Mouse (Mus musculus) liver, embryonic 15.5 days (tissue): ENCODE data around the gene Plin4. TPM values are rescaled to one million over a fixed set of nuclear protein-coding genes. Genes with fewer than 3 reads are reported as not detected.

ENCODE experiments used
- ATAC-seq: fragments of 200-750 bp; cut with Nextera tagmentation; 2 replicates; pipeline ENCODE4 v1.8.0; 2017; ENCODE audit warnings: moderate number of reproducible peaks, mild to moderate bottlenecking, moderate library complexity; ENCODE audit not compliant: insufficient read depth
- H3K27ac ChIP-seq: fragments of 300-500 bp; sonication (generic); replicated peaks from 2 replicates; pipeline ENCODE4 v1.5.1; 2015; ENCODE audit warnings: mild to moderate bottlenecking, inconsistent platforms
- H3K27me3 ChIP-seq: fragments of 300-500 bp; sonication (generic); 2 replicates; pipeline ENCODE4 v1.6.1; 2015; ENCODE audit warnings: mild to moderate bottlenecking, inconsistent platforms
- H3K36me3 ChIP-seq: fragments of 300-500 bp; sonication (generic); replicated peaks from 2 replicates; pipeline ENCODE4 v1.6.1; 2015; ENCODE audit warnings: moderate library complexity, mild to moderate bottlenecking, inconsistent platforms
- H3K4me1 ChIP-seq: fragments of 300-500 bp; sonication (generic); replicated peaks from 2 replicates; pipeline ENCODE4 v1.6.1; 2015; ENCODE audit warnings: inconsistent platforms
- H3K4me2 ChIP-seq: fragments of 300-500 bp; sonication (generic); 2 replicates; pipeline ENCODE4 v1.6.1; 2015; ENCODE audit warnings: moderate library complexity, mild to moderate bottlenecking, inconsistent platforms
- H3K4me3 ChIP-seq: fragments of 300-500 bp; sonication (generic); replicated peaks from 2 replicates; pipeline ENCODE4 v1.5.1; 2015; ENCODE audit warnings: mild to moderate bottlenecking, inconsistent platforms
- H3K9ac ChIP-seq: fragments of 300-500 bp; sonication (generic); 2 replicates; pipeline ENCODE4 v1.6.1; 2015; ENCODE audit warnings: moderate library complexity, mild to moderate bottlenecking, inconsistent platforms
- H3K9me3 ChIP-seq: fragments of 300-500 bp; sonication (generic); replicated peaks from 2 replicates; pipeline ENCODE4 v1.6.1; 2016; ENCODE audit warnings: inconsistent platforms
- WGBS: fragments of 180-500 bp; shearing (Covaris S2); methylation state at CpG from one replicate; pipeline ENCODE4 v1.1.7; 2015; ENCODE audit warnings: mixed read lengths; ENCODE audit not compliant: insufficient replicate concordance; 5-methylcytosine and 5-hydroxymethylcytosine counted together
- polyA plus RNA-seq: library from polyadenylated mRNA; unstranded; fragments of >200 nt; fragmentation: Nextera tagmentation; extraction: Ambion mirVana; gene quantifications from 2 replicates; pipeline ENCODE4 v1.2.1, GENCODE M21; 2015

Gene Plin4
- polyA plus RNA-seq, 1 experiment from 2014 or later: 0.02 TPM

GRCm38 (mm10) chr17:56124377-56125275 is 15.0 kb upstream of the Plin4 start:
- no peak overlapping the region for H3K9ac ChIP-seq
- no peaks in the 10 kb centered on the region for H3K36me3 ChIP-seq
- peak overlapping the region; percentile 36 for H3K4me3 ChIP-seq
- ATAC-seq: no peak
- no peak overlapping the region for H3K27ac ChIP-seq
- peaks cover 20% of the 10 kb centered on the region; the same call in 1 of the 2 replicates for H3K4me1 ChIP-seq
- H3K27me3 ChIP-seq: peaks cover 51% of the 10 kb centered on the region
- H3K4me2 ChIP-seq: peak overlapping the region; percentile 61
- WGBS: 40% methylated on average over 59 of the region's 59 CpGs
- H3K9me3 ChIP-seq: peaks cover 5% of the 10 kb centered on the region; the same call in 1 of the 2 replicates

GRCm38 (mm10) chr17:56123681-56124340 is 14.2 kb upstream of the Plin4 start:
- Histone ChIP-seq H3K4me3 (peak overlapping the region; percentile 36), H3K4me1 (peaks cover 24% of the 10 kb centered on the region; the same call in 1 of the 2 replicates), H3K36me3 (no peaks in the 10 kb centered on the region), H3K27me3 (peaks cover 59% of the 10 kb centered on the region), H3K27ac (no peak overlapping the region), H3K4me2 (peak overlapping the region; percentile 61), H3K9me3 (peaks cover 5% of the 10 kb centered on the region; the same call in 1 of the 2 replicates), H3K9ac (no peak overlapping the region)
- ATAC-seq: no peak
- 58% methylated on average over 59 of the region's 59 CpGs for WGBS

GRCm38 (mm10) chr17:56123161-56123560 is 13.6 kb upstream of the Plin4 start:
- no peak for ATAC-seq
- 75% methylated on average over 12 of the region's 12 CpGs for WGBS
- Histone ChIP-seq H3K9me3 (peaks cover 5% of the 10 kb centered on the region; the same call in 1 of the 2 replicates), H3K27me3 (peaks cover 65% of the 10 kb centered on the region), H3K4me3 (no peak overlapping the region), H3K4me2 (no peak overlapping the region), H3K27ac (no peak overlapping the region), H3K9ac (no peak overlapping the region), H3K36me3 (no peaks in the 10 kb centered on the region), H3K4me1 (peaks cover 24% of the 10 kb centered on the region; the same call in 1 of the 2 replicates)

DNA sequence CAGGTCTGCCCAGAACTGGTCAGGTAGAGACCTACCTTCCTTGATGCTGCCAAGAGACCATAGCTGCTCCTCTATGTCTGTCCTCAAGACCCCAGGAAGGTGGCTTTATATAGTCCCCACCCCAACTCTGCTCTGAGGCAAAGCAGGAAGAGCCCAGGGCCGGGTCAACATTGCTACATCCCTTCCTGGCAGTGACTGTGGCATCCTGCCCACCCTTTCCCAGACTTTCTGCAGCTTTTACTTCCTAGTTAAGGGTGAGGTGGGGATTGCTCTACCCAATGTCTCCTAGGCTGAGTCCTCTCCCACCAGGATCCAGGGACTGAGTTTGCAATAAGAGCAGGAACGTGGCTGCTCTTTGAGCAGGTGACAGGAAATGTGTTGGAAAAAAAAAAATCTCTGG is 12.2 kb upstream of the Plin4 start, which contains the start of gene Lrg1:
Gene Lrg1, minus strand, starts transcription at position 176 of the 400 bp plus-strand sequence.
- 0 out of 2 replicates have a peak within 1 kb of the TSS, but pooled peaks have one; percentile 46 for H3K4me2 ChIP-seq
- H3K36me3 ChIP-seq: no peaks in the 10 kb centered on the region
- no peak within 1 kb of the TSS for H3K9ac ChIP-seq
- no peak for ATAC-seq
- H3K9me3 ChIP-seq: peaks cover 5% of the 10 kb centered on the region; the same call in 1 of the 2 replicates
- H3K27ac ChIP-seq: no peak within 1 kb of the TSS
- H3K27me3 ChIP-seq: peaks cover 75% of the 10 kb centered on the region
- peak within 1 kb of the TSS; percentile 29; the same call in 1 of the 2 replicates for H3K4me3 ChIP-seq
- WGBS: 31% methylated on average over 2 of the region's 2 CpGs
- peaks cover 31% of the 10 kb centered on the region for H3K4me1 ChIP-seq

- H3K9me3 ChIP-seq: peaks cover 5% of the 10 kb centered on the region; the same call in 1 of the 2 replicates
- peak overlapping the region; percentile 29 for H3K4me3 ChIP-seq
- no peak for ATAC-seq
These were observed 10.6 kb upstream of the Plin4 start for GRCm38 (mm10) chr17:56119981-56120880.

DNA sequence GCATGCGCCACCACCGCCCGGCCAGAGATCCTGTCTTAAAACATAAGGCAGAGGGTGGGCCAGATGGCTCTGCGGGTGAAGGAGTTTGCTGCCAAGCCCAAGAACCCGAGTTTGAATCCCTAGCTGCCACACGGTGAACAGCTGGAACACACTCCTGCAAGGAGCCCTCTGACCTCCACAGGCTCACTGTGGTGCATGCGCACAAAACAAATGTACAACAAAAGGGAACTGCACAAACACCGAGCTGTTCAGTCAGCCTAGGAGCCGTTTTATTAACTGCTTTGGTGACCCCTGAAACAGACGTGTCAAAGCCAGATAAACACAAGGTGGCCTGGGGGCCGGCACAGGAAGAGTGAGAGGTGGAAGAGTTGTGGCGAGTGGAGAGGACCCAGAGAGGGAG is 9.8 kb upstream of the Plin4 start:
- Histone ChIP-seq H3K4me3 (peak overlapping the region; percentile 29; the same call in 1 of the 2 replicates), H3K9me3 (peaks cover 5% of the 10 kb centered on the region; the same call in 1 of the 2 replicates), H3K4me1 (peaks cover 28% of the 10 kb centered on the region), H3K27ac (no peak overlapping the region), H3K27me3 (peaks cover 79% of the 10 kb centered on the region), H3K9ac (no peak overlapping the region), H3K4me2 (peak overlapping the region; percentile 46), H3K36me3 (no peaks in the 10 kb centered on the region)
- 29% methylated on average over 12 of the region's 12 CpGs for WGBS
- ATAC-seq: no peak

More at GRCm38 (mm10) chr17:56119981-56120880, 10.6 kb upstream of the Plin4 start:
- Histone ChIP-seq H3K27ac (no peak overlapping the region), H3K36me3 (no peaks in the 10 kb centered on the region), H3K27me3 (peaks cover 82% of the 10 kb centered on the region), H3K4me1 (peaks cover 31% of the 10 kb centered on the region), H3K9ac (no peak overlapping the region), H3K4me2 (peak overlapping the region; percentile 46)
- WGBS: 7% methylated on average over 66 of the region's 66 CpGs

GRCm38 (mm10) chr17:56117251-56117710 is 7.7 kb upstream of the Plin4 start, which contains the start of gene Plin5:
Gene Plin5, minus strand, starts transcription at chr17:56117596.
- peak; percentile 49 for ATAC-seq
- WGBS: 4% methylated on average over 27 of the region's 27 CpGs
- Histone ChIP-seq H3K27ac (no peak within 1 kb of the TSS), H3K9me3 (no peaks in the 10 kb centered on the region), H3K36me3 (no peaks in the 10 kb centered on the region), H3K27me3 (peaks cover 58% of the 10 kb centered on the region), H3K9ac (0 out of 2 replicates have a peak within 1 kb of the TSS, but pooled peaks have one; percentile 15), H3K4me2 (peak within 1 kb of the TSS; percentile 65), H3K4me1 (peaks cover 29% of the 10 kb centered on the region), H3K4me3 (peak within 1 kb of the TSS; percentile 37)

DNA sequence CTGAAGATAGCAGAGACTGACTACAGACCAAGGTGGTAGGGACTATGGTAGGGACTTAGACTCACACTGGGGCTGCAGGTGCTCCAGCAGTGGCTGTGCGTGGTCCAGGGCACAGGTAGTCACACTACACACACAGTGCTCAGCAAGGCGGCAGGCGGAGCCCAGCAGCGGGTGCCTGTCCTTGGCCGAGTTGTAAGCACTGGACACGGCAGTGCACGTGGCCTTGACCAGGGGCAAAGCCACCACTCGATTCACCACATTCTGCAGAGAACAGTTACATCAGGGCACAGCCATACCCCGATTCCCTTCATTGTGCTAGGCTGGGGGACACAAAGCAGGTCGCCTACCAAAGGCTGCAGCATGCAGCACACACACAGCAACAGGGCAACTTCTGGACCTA is 6.6 kb upstream of the Plin4 start:
- Histone ChIP-seq H3K9me3 (no peaks in the 10 kb centered on the region), H3K27ac (no peak overlapping the region), H3K4me1 (peaks cover 31% of the 10 kb centered on the region), H3K4me2 (no peak overlapping the region), H3K4me3 (no peak overlapping the region), H3K9ac (no peak overlapping the region), H3K27me3 (peaks cover 47% of the 10 kb centered on the region), H3K36me3 (no peaks in the 10 kb centered on the region)
- 52% methylated on average over 10 of the region's 10 CpGs for WGBS
- ATAC-seq: no peak

DNA sequence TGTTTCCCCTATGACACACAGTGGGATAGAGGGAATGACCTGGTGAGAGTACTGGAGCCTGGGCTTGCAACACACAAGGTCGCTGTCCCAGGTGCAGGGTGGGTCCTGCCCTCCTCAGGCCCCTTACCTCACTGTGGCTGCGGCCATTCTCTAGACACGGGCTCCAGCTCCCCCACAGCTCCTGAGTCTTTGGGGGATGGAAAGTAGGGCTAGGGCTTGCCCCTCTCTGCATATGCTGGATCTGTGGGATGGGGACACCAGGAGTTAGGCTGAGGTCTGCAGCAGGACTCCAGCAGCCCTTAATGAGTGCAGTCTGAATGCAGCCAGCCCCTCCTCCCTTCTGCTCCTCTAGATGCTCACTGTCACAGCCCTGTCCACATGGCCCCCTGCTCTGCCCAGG is 3.1 kb upstream of the Plin4 start:
- 62% methylated on average over 3 of the region's 3 CpGs for WGBS
- H3K4me1 ChIP-seq: peaks cover 18% of the 10 kb centered on the region
- no peak overlapping the region for H3K4me3 ChIP-seq
- ATAC-seq: no peak
- H3K9me3 ChIP-seq: no peaks in the 10 kb centered on the region
- no peak overlapping the region for H3K4me2 ChIP-seq
- H3K36me3 ChIP-seq: no peaks in the 10 kb centered on the region
- no peak overlapping the region for H3K27ac ChIP-seq
- peaks cover 15% of the 10 kb centered on the region for H3K27me3 ChIP-seq
- no peak overlapping the region for H3K9ac ChIP-seq

- no peak overlapping the region for H3K27ac ChIP-seq
- no peak overlapping the region for H3K4me3 ChIP-seq
- no peak for ATAC-seq
- H3K27me3 ChIP-seq: peaks cover 8% of the 10 kb centered on the region; the same call in 1 of the 2 replicates
- H3K4me2 ChIP-seq: no peak overlapping the region
- H3K4me1 ChIP-seq: peaks cover 11% of the 10 kb centered on the region; the same call in 1 of the 2 replicates
- no peaks in the 10 kb centered on the region for H3K36me3 ChIP-seq
- WGBS: 30% methylated on average over 5 of the region's 5 CpGs
- no peaks in the 10 kb centered on the region for H3K9me3 ChIP-seq
- no peak overlapping the region for H3K9ac ChIP-seq
These were observed 2.3 kb upstream of the Plin4 start for GRCm38 (mm10) chr17:56111864-56112263.
